Mouse (Mus musculus): ENCODE data around the gene Entpd8.

GRCm38 (mm10) chr2:25114308-25114707 lies 34.2 kb downstream of the Entpd8 start:
- TF ChIP-seq CTCF (IDR thresholded peaks at IDR 0.05; ENCODE audit: extremely low read depth, insufficient read depth, insufficient read length, insufficient replicate concordance) (no peak), POLR2A (IDR thresholded peaks at IDR 0.05; ENCODE audit: low read depth, low read length) (no peak)
